Mouse (Mus musculus): ENCODE measurements around the gene Actb. TPM values are rescaled to one million over a fixed set of nuclear protein-coding genes. Genes with fewer than 3 reads are reported as not detected.

Gene Actb
- polyA plus RNA-seq, 1 experiment from 2014 or later: 14,549 TPM

GRCm38 (mm10) chr5:142926204-142926939 is 19.8 kb upstream of the Actb start:
- H3K9ac ChIP-seq: no peak overlapping the region
- DNase-seq (ENCODE audit: low spot score) (no peak), ATAC-seq (ENCODE audit: low FRiP score) (no peak)
- H3K27ac ChIP-seq: 0 out of 2 replicates have a peak overlapping the region, but pooled peaks have one; percentile 38
- H3K36me3 ChIP-seq (replicated peaks; ENCODE audit: control insufficient read depth, insufficient read depth): no peaks in the 10 kb centered on the region
- no peak overlapping the region for H3K4me3 ChIP-seq (replicated peaks; ENCODE audit: low read length)
- H3K4me2 ChIP-seq (replicated peaks): peak overlapping the region; percentile 10; the same call in 1 of the 2 replicates
- H3K4me1 ChIP-seq (replicated peaks; ENCODE audit: control insufficient read depth, insufficient read depth, low read length): 0 out of 2 replicates have a peak, but pooled peaks cover 6% of the 10 kb centered on the region
- 19% methylated on average over 13 of the region's 13 CpGs for WGBS
- 0 out of 2 replicates have a peak, but pooled peaks cover 3% of the 10 kb centered on the region for H3K27me3 ChIP-seq (ENCODE audit: control insufficient read depth, insufficient read depth, low read length)
- no peaks in the 10 kb centered on the region for H3K9me3 ChIP-seq (ENCODE audit: control insufficient read depth, low read length)

- no peak for ATAC-seq (ENCODE audit: low FRiP score)
- Histone ChIP-seq H3K36me3 (replicated peaks; ENCODE audit: control insufficient read depth, insufficient read depth) (no peaks in the 10 kb centered on the region), H3K4me1 (replicated peaks; ENCODE audit: control insufficient read depth, insufficient read depth, low read length) (0 out of 2 replicates have a peak, but pooled peaks cover 6% of the 10 kb centered on the region), H3K9ac (no peak overlapping the region), H3K27me3 (ENCODE audit: control insufficient read depth, insufficient read depth, low read length) (no peaks in the 10 kb centered on the region), H3K9me3 (ENCODE audit: control insufficient read depth, low read length) (no peaks in the 10 kb centered on the region), H3K27ac (no peak overlapping the region), H3K4me2 (replicated peaks) (no peak overlapping the region), H3K4me3 (replicated peaks; ENCODE audit: low read length) (no peak overlapping the region)
- WGBS: 83% methylated on average over 12 of the region's 12 CpGs
- no peak for DNase-seq (ENCODE audit: low spot score)
These were observed 17.9 kb upstream of the Actb start for GRCm38 (mm10) chr5:142924336-142924959.

GRCm38 (mm10) chr5:142923781-142924180 is 17.2 kb upstream of the Actb start:
- Histone ChIP-seq H3K27ac (no peak overlapping the region), H3K4me3 (replicated peaks; ENCODE audit: low read length) (no peak overlapping the region), H3K36me3 (replicated peaks; ENCODE audit: control insufficient read depth, insufficient read depth) (no peaks in the 10 kb centered on the region), H3K9me3 (ENCODE audit: control insufficient read depth, low read length) (no peaks in the 10 kb centered on the region), H3K4me1 (replicated peaks; ENCODE audit: control insufficient read depth, insufficient read depth, low read length) (0 out of 2 replicates have a peak, but pooled peaks cover 6% of the 10 kb centered on the region), H3K9ac (no peak overlapping the region), H3K4me2 (replicated peaks) (no peak overlapping the region), H3K27me3 (ENCODE audit: control insufficient read depth, insufficient read depth, low read length) (no peaks in the 10 kb centered on the region)
- WGBS: 94% methylated on average over 3 of the region's 3 CpGs
- ATAC-seq (ENCODE audit: low FRiP score) (no peak), DNase-seq (ENCODE audit: low spot score) (no peak)

DNA sequence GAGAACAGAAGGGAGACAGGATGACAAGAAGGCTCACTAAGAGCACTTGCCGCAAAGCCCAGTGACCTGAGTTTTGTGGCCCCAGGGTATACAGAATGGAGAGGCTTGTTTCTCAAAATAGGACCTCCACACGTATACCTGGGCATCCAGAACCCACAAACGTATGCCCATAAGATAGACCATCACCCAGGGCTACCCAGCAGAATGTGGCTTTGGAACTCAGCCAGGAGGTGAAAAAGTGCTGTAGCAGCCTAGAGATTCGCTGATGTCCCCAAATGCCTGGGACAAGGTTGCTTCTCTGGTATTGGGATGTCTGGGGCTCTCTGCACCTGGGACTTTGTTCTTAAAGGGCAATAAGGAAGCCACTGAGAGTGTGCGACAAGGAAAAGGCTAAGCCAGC is 15.7 kb upstream of the Actb start:
- whole genome bisulfite sequencing: 88% methylated on average over 5 of the region's 5 CpGs
- H3K36me3 ChIP-seq (replicated peaks; ENCODE audit: control insufficient read depth, insufficient read depth): no peaks in the 10 kb centered on the region

DNA sequence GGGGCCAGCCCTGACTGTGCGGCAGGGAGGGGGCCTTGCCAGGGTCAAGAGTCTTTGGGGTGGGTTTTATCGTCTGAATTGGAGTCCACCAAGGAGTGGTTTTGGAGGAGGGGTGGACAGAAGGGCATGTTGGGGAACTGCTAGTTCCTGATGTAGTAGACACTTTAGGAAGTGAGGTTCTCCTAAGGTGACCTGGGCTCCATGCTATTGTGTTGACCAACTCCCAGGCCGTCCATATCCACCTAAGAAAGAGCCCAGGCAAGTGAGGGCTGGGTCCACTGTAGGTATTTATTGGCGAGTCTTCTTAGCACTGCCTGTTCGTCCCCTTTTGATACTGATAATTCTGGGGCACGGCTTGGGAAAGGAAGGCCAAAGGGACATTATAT is 14.5 kb upstream of the Actb start:
- H3K9ac ChIP-seq: no peak overlapping the region
- no peak overlapping the region for H3K4me2 ChIP-seq (replicated peaks)
- H3K4me3 ChIP-seq (replicated peaks; ENCODE audit: low read length): no peak overlapping the region
- ATAC-seq (ENCODE audit: low FRiP score): no peak
- no peak overlapping the region for H3K27ac ChIP-seq
- WGBS: 77% methylated on average over 6 of the region's 6 CpGs
- H3K27me3 ChIP-seq (ENCODE audit: control insufficient read depth, insufficient read depth, low read length): no peaks in the 10 kb centered on the region
- DNase-seq (ENCODE audit: low spot score): no peak
- H3K9me3 ChIP-seq (ENCODE audit: control insufficient read depth, low read length): no peaks in the 10 kb centered on the region
- no peaks in the 10 kb centered on the region for H3K4me1 ChIP-seq (replicated peaks; ENCODE audit: control insufficient read depth, insufficient read depth, low read length)
- no peaks in the 10 kb centered on the region for H3K36me3 ChIP-seq (replicated peaks; ENCODE audit: control insufficient read depth, insufficient read depth)

More for the DNA sequence above, 15.7 kb upstream of the Actb start:
- Histone ChIP-seq H3K4me1 (replicated peaks; ENCODE audit: control insufficient read depth, insufficient read depth, low read length) (0 out of 2 replicates have a peak, but pooled peaks cover 6% of the 10 kb centered on the region), H3K9me3 (ENCODE audit: control insufficient read depth, low read length) (no peaks in the 10 kb centered on the region), H3K27me3 (ENCODE audit: control insufficient read depth, insufficient read depth, low read length) (no peaks in the 10 kb centered on the region), H3K27ac (no peak overlapping the region), H3K4me3 (replicated peaks; ENCODE audit: low read length) (no peak overlapping the region), H3K4me2 (replicated peaks) (no peak overlapping the region), H3K9ac (no peak overlapping the region)
- no peak for ATAC-seq (ENCODE audit: low FRiP score)
- DNase-seq (ENCODE audit: low spot score): no peak

DNA sequence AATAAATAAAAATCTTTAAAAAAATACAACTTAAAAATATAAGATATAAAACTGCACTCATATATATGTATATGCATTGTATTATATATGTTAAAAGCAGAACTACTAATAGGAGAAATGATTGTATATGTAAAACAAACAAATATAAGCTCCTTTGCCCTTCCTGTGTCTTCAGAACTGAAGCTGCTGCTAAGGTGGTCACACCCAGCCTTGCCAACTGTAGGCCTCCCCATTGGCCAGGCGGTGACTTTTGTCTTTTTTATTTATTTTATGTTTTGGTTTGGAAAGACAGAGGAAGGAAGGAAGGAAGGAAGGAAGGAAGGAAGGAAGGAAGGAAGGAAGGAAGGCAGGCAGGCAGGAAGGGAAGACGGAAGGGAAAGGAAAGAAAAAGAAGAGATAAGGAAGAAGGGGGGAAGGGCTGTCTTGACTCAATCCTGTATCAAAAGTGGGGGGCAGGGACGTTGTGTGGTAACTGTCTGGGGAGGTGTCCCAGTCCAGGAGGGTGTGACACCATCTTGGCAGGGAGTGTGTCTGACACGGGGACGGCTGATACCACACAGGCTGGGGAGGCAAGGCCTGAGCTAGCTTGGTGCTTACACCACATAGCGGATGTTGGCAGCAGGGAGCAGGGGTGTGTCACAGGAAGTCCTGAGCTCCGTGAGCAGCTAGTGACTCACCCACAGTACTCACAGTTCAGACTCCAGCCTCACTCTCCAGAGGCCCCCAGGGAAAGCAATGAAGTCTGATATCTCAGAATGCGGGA is 13.9 kb upstream of the Actb start:
- Histone ChIP-seq H3K4me2 (replicated peaks) (no peak overlapping the region), H3K27me3 (ENCODE audit: control insufficient read depth, insufficient read depth, low read length) (no peaks in the 10 kb centered on the region), H3K4me1 (replicated peaks; ENCODE audit: control insufficient read depth, insufficient read depth, low read length) (no peaks in the 10 kb centered on the region), H3K4me3 (replicated peaks; ENCODE audit: low read length) (no peak overlapping the region), H3K36me3 (replicated peaks; ENCODE audit: control insufficient read depth, insufficient read depth) (no peaks in the 10 kb centered on the region), H3K9me3 (ENCODE audit: control insufficient read depth, low read length) (no peaks in the 10 kb centered on the region), H3K27ac (no peak overlapping the region), H3K9ac (no peak overlapping the region)
- 69% methylated on average over 8 of the region's 8 CpGs for WGBS
- ATAC-seq (ENCODE audit: low FRiP score): no peak; the same call in 1 of the 2 replicates
- DNase-seq (ENCODE audit: low spot score): no peak

- Histone ChIP-seq H3K4me3 (replicated peaks; ENCODE audit: low read length) (no peak overlapping the region), H3K27me3 (ENCODE audit: control insufficient read depth, insufficient read depth, low read length) (no peaks in the 10 kb centered on the region), H3K9ac (no peak overlapping the region), H3K36me3 (replicated peaks; ENCODE audit: control insufficient read depth, insufficient read depth) (no peaks in the 10 kb centered on the region), H3K4me1 (replicated peaks; ENCODE audit: control insufficient read depth, insufficient read depth, low read length) (no peaks in the 10 kb centered on the region), H3K27ac (no peak overlapping the region), H3K4me2 (replicated peaks) (no peak overlapping the region), H3K9me3 (ENCODE audit: control insufficient read depth, low read length) (no peaks in the 10 kb centered on the region)
- WGBS: 93% methylated on average over 8 of the region's 8 CpGs
- DNase-seq (ENCODE audit: low spot score) (no peak), ATAC-seq (ENCODE audit: low FRiP score) (no peak)
These were observed 10.8 kb upstream of the Actb start for GRCm38 (mm10) chr5:142917402-142917801.

GRCm38 (mm10) chr5:142916593-142916992 is 10.0 kb upstream of the Actb start:
- Histone ChIP-seq H3K27ac (no peak overlapping the region), H3K4me1 (replicated peaks; ENCODE audit: control insufficient read depth, insufficient read depth, low read length) (no peaks in the 10 kb centered on the region), H3K4me3 (replicated peaks; ENCODE audit: low read length) (no peak overlapping the region), H3K9ac (no peak overlapping the region), H3K9me3 (ENCODE audit: control insufficient read depth, low read length) (no peaks in the 10 kb centered on the region), H3K4me2 (replicated peaks) (no peak overlapping the region), H3K27me3 (ENCODE audit: control insufficient read depth, insufficient read depth, low read length) (no peaks in the 10 kb centered on the region), H3K36me3 (replicated peaks; ENCODE audit: control insufficient read depth, insufficient read depth) (no peaks in the 10 kb centered on the region)
- WGBS: 86% methylated on average over 7 of the region's 7 CpGs
- no peak for ATAC-seq (ENCODE audit: low FRiP score)
- no peak for DNase-seq (ENCODE audit: low spot score)

DNA sequence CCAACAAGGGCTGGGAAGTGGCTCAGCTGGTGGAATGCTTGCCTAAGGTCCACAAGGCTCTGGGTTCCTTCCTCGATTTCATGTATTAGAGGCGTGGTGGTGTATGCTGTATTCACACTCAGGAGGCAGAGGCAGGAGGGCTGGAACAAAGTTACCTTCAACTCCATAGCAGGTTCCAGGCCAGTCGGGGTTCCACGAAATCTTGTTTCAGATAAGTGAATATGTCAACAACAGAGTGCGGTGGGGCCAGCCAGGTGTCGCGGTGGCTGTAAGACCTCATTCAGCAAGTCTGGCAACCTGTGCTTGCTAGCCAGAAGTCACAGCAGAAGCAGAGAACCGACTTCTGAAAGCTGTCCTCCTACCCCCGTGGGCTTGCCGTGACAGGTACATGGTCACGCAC is 8.7 kb upstream of the Actb start:
- DNase-seq (ENCODE audit: low spot score) (no peak), ATAC-seq (ENCODE audit: low FRiP score) (no peak)
- H3K9ac ChIP-seq: no peak overlapping the region
- no peaks in the 10 kb centered on the region for H3K36me3 ChIP-seq (replicated peaks; ENCODE audit: control insufficient read depth, insufficient read depth)
- H3K9me3 ChIP-seq (ENCODE audit: control insufficient read depth, low read length): no peaks in the 10 kb centered on the region
- no peak overlapping the region for H3K4me2 ChIP-seq (replicated peaks)
- H3K27ac ChIP-seq: no peak overlapping the region
- H3K4me3 ChIP-seq (replicated peaks; ENCODE audit: low read length): no peak overlapping the region
- no peaks in the 10 kb centered on the region for H3K4me1 ChIP-seq (replicated peaks; ENCODE audit: control insufficient read depth, insufficient read depth, low read length)
- 95% methylated on average over 11 of the region's 11 CpGs for WGBS
- no peaks in the 10 kb centered on the region for H3K27me3 ChIP-seq (ENCODE audit: control insufficient read depth, insufficient read depth, low read length)

Data from hindbrain, embryonic 14.5 days (tissue).